Mouse (Mus musculus): ENCODE measurements at regions not wholly inside any gene's neighbourhood (a gene's known extent, or its start where the extent isn't known, plus 50 kb on each side); places are given as distances from the start of the nearest gene placed in this dataset.

- H3K4me2 ChIP-seq (ENCODE audit: insufficient read depth, low read depth, poor library complexity, severe bottlenecking) = no peak overlapping the region
- DNase-seq (ENCODE audit: extremely low read depth) = no peak
- H3K4me1 ChIP-seq (ENCODE audit: control insufficient read depth in 1 of 2, insufficient read depth in 2 of 2) = no peaks in the 10 kb centered on the region
- TF ChIP-seq POLR2A (IDR thresholded peaks at IDR 0.05; ENCODE audit: low read depth, low read length) = no peak
- dilution Hi-C loops (cut with MboI; ENCODE audit: extremely low pct_ligation_motif_present, extremely low pct_unique_long_range_greater_than_20kb, low sequenced_read_pairs) (no loop called here), in situ Hi-C loops (cut with MboI; ENCODE audit: low pct_ligation_motif_present, low pct_unique_long_range_greater_than_20kb, low sequenced_read_pairs) (no loop called here)
- no peak overlapping the region for H3K9ac ChIP-seq (ENCODE audit: insufficient read depth, low read depth)
- H3K27me3 ChIP-seq (replicated peaks) = no peaks in the 10 kb centered on the region
- H3K36me3 ChIP-seq (replicated peaks in 1 of 2; ENCODE audit: control insufficient read depth in 1 of 2, insufficient read depth in 1 of 2, low read length in 1 of 2) = no peaks in the 10 kb centered on the region
- H3K27ac ChIP-seq (ENCODE audit: insufficient read depth, low read depth) = no peak overlapping the region
- no peaks in the 10 kb centered on the region for H3K79me2 ChIP-seq (replicated peaks; ENCODE audit: control insufficient read depth, extremely low read depth, insufficient read depth, poor library complexity, severe bottlenecking)
- no peak overlapping the region for H3K4me3 ChIP-seq (replicated peaks in 1 of 3; ENCODE audit: low read depth in 2 of 3, low read length in 2 of 3, poor library complexity in 1 of 3)
- no peaks in the 10 kb centered on the region for H3K9me3 ChIP-seq (replicated peaks; ENCODE audit: low read length)
Measured at GRCm38 (mm10) chr12:56005321-56005720, 169.2 kb downstream of the Brms1l start.

- no peaks in the 10 kb centered on the region for H3K4me1 ChIP-seq (ENCODE audit: control insufficient read depth in 1 of 2, insufficient read depth in 2 of 2)
- dilution Hi-C loops (cut with MboI; ENCODE audit: extremely low pct_ligation_motif_present, extremely low pct_unique_long_range_greater_than_20kb, low sequenced_read_pairs) = no loop called here
- in situ Hi-C loops (cut with MboI; ENCODE audit: low pct_ligation_motif_present, low pct_unique_long_range_greater_than_20kb, low sequenced_read_pairs) = no loop called here
- no peaks in the 10 kb centered on the region for H3K36me3 ChIP-seq (replicated peaks in 1 of 2; ENCODE audit: control insufficient read depth in 1 of 2, insufficient read depth in 1 of 2, low read length in 1 of 2)
- TF ChIP-seq SMC3 (IDR thresholded peaks at IDR 0.05; ENCODE audit: low read depth, low read length) = no peak
- TF ChIP-seq JUND (conservative IDR thresholded peaks at IDR 0.05; ENCODE audit: low read depth, low read length) = no peak
- TF ChIP-seq TBP (conservative IDR thresholded peaks at IDR 0.05; ENCODE audit: low read depth, low read length) = no peak
- TF ChIP-seq TCF12 (IDR thresholded peaks at IDR 0.05; ENCODE audit: low read depth, low read length) = no peak
- no peak for TF ChIP-seq ZKSCAN1 (IDR thresholded peaks at IDR 0.05; ENCODE audit: borderline replicate concordance, low read depth, low read length)
- no peak for TF ChIP-seq HCFC1 (IDR thresholded peaks at IDR 0.05; ENCODE audit: low read depth, low read length)
- TF ChIP-seq ZMIZ1 (IDR thresholded peaks at IDR 0.05; ENCODE audit: low read depth, low read length) = no peak
- TF ChIP-seq CHD2 (IDR thresholded peaks at IDR 0.05; ENCODE audit: low read length) = no peak
- no peak for TF ChIP-seq ZC3H11A (IDR thresholded peaks at IDR 0.05; ENCODE audit: low read depth, low read length)
- TF ChIP-seq MEF2A (IDR thresholded peaks at IDR 0.05; ENCODE audit: borderline replicate concordance, low read depth, low read length) = no peak
- no peak for TF ChIP-seq ZNF384 (IDR thresholded peaks at IDR 0.05; ENCODE audit: low read depth, low read length)
- no peak for TF ChIP-seq ELF1 (IDR thresholded peaks at IDR 0.05; ENCODE audit: low read depth, low read length)
- TF ChIP-seq SIN3A (IDR thresholded peaks at IDR 0.05; ENCODE audit: low read length) = no peak
- TF ChIP-seq POLR2A (IDR thresholded peaks at IDR 0.05; ENCODE audit: low read depth, low read length) = no peak
- no peak for TF ChIP-seq NELFE (IDR thresholded peaks at IDR 0.05; ENCODE audit: low read depth, low read length)
- TF ChIP-seq RCOR1 (conservative IDR thresholded peaks at IDR 0.05; ENCODE audit: low read depth, low read length) = no peak
- TF ChIP-seq EP300 (IDR thresholded peaks at IDR 0.05; ENCODE audit: low read length) = no peak
- TF ChIP-seq JUN (IDR thresholded peaks at IDR 0.05; ENCODE audit: insufficient read depth, low read depth, low read length) = no peak
- no peak for TF ChIP-seq POLR2AphosphoS2 (IDR thresholded peaks at IDR 0.05; ENCODE audit: low read depth, low read length)
- H3K27ac ChIP-seq (ENCODE audit: insufficient read depth, low read depth) = no peak overlapping the region
- no peaks in the 10 kb centered on the region for H3K79me2 ChIP-seq (replicated peaks; ENCODE audit: control insufficient read depth, extremely low read depth, insufficient read depth, poor library complexity, severe bottlenecking)
- no peak for DNase-seq (ENCODE audit: extremely low read depth)
- H3K9ac ChIP-seq (ENCODE audit: insufficient read depth, low read depth) = no peak overlapping the region
- no peaks in the 10 kb centered on the region for H3K9me3 ChIP-seq (replicated peaks; ENCODE audit: low read length)
- no peaks in the 10 kb centered on the region for H3K27me3 ChIP-seq (replicated peaks)
- no peak overlapping the region for H3K4me2 ChIP-seq (ENCODE audit: insufficient read depth, low read depth, poor library complexity, severe bottlenecking)
- no peak overlapping the region for H3K4me3 ChIP-seq (replicated peaks in 1 of 3; ENCODE audit: low read depth in 2 of 3, low read length in 2 of 3, poor library complexity in 1 of 3)
Measured at GRCm38 (mm10) chr12:56004479-56004878, 168.4 kb downstream of the Brms1l start.

Data from CH12.LX (cell line).